Mouse (Mus musculus): ENCODE data around the gene Rnf216. TPM values are rescaled to one million over a fixed set of nuclear protein-coding genes. Genes with fewer than 3 reads are reported as not detected.
"Not testable (repeated sequence)": the region's sequence is repeated elsewhere in the genome, so short reads cannot be mapped to it uniquely, and the experiment has no call there.

The Rnf216 gene
- polyA plus RNA-seq, 1 experiment from 2014 or later: 36.8 TPM

GRCm38 (mm10) chr5:143134216-143135010 is 21.6 kb upstream of the Rnf216 start:
- not testable (repeated sequence) for H3K4me2 ChIP-seq (ENCODE audit: low read depth, low read length); H3K9me3 ChIP-seq (ENCODE audit: control insufficient read depth, low read length); ATAC-seq (ENCODE audit: low read depth); H3K9ac ChIP-seq (replicated peaks; ENCODE audit: low read depth, low read length); H3K36me3 ChIP-seq (ENCODE audit: control insufficient read depth, insufficient read depth, low read length); H3K27ac ChIP-seq (ENCODE audit: low read depth, low read length); H3K4me3 ChIP-seq (ENCODE audit: low read depth, low read length); H3K4me1 ChIP-seq (ENCODE audit: control insufficient read depth, insufficient read depth, low read length); H3K27me3 ChIP-seq (ENCODE audit: control insufficient read depth, insufficient read depth, low read length)
- WGBS: 79% methylated on average over 3 of the region's 6 CpGs

DNA sequence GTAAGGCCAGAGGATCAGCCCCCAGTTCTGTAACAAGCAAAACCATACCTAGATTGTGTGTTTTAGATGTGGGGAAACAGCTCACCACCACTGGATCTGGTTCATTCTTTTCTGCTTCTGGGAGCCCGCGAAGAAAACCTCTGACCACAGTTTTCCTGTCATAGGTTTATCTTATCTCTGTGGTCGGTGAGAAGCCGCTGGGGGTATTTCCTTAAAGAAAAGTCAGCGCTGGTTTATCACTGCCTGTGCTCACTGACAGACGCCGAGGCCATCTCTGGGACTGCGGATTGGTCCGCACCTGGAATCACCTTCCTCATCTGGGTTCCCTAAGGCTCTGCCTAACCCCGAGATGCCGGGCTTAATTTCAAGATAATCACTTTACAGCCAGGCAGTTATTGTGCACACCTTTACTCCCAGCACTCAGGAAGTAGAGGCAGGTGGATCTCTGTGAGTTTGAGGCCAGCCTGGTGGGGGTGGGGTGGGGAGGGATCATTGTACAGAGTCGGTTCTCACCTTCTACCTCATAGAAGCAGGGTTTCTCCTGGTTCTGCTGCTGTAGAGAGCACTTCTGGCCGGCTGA is 20.2 kb upstream of the Rnf216 start:
- no peak overlapping the region for H3K4me3 ChIP-seq (ENCODE audit: low read depth, low read length)
- H3K27ac ChIP-seq (ENCODE audit: low read depth, low read length): no peak overlapping the region
- no peaks in the 10 kb centered on the region for H3K4me1 ChIP-seq (ENCODE audit: control insufficient read depth, insufficient read depth, low read length)
- WGBS: 88% methylated on average over 13 of the region's 13 CpGs
- no peaks in the 10 kb centered on the region for H3K36me3 ChIP-seq (ENCODE audit: control insufficient read depth, insufficient read depth, low read length)
- no peak overlapping the region for H3K4me2 ChIP-seq (ENCODE audit: low read depth, low read length)
- H3K9ac ChIP-seq (replicated peaks; ENCODE audit: low read depth, low read length): no peak overlapping the region
- H3K27me3 ChIP-seq (ENCODE audit: control insufficient read depth, insufficient read depth, low read length): no peaks in the 10 kb centered on the region
- ATAC-seq (ENCODE audit: low read depth): no peak
- H3K9me3 ChIP-seq (ENCODE audit: control insufficient read depth, low read length): peaks cover 4% of the 10 kb centered on the region; the same call in 1 of the 2 replicates

GRCm38 (mm10) chr5:143130342-143130741 is 17.5 kb upstream of the Rnf216 start:
- ATAC-seq (ENCODE audit: low read depth): no peak
- Histone ChIP-seq H3K27ac (ENCODE audit: low read depth, low read length) (no peak overlapping the region), H3K36me3 (ENCODE audit: control insufficient read depth, insufficient read depth, low read length) (no peaks in the 10 kb centered on the region), H3K9ac (replicated peaks; ENCODE audit: low read depth, low read length) (no peak overlapping the region), H3K4me3 (ENCODE audit: low read depth, low read length) (no peak overlapping the region), H3K27me3 (ENCODE audit: control insufficient read depth, insufficient read depth, low read length) (no peaks in the 10 kb centered on the region), H3K4me2 (ENCODE audit: low read depth, low read length) (no peak overlapping the region), H3K9me3 (ENCODE audit: control insufficient read depth, low read length) (peaks cover 4% of the 10 kb centered on the region; the same call in 1 of the 2 replicates), H3K4me1 (ENCODE audit: control insufficient read depth, insufficient read depth, low read length) (no peaks in the 10 kb centered on the region)
- WGBS: 92% methylated on average over 7 of the region's 7 CpGs

DNA sequence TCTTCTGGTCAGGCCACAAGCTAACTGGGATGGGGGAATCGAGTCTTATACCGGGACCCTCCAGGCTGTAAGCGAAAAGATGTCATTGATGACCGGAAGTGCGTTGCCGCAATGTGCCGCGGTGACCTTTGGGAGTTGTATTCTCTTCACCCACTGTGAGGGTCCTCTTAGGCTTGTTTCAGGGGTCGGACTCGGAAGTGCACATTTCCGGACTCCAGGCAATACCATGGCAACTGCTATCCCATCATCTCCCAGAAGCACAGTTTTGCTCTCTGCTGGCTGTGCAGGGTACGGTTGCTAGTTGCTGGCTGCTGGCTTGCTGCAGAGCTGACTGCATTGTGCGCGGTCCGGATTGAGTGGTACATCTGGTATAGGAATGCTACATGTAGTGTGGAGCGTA is 16.3 kb upstream of the Rnf216 start:
- Histone ChIP-seq H3K4me1 (ENCODE audit: control insufficient read depth, insufficient read depth, low read length) (no peaks in the 10 kb centered on the region), H3K27me3 (ENCODE audit: control insufficient read depth, insufficient read depth, low read length) (no peaks in the 10 kb centered on the region), H3K4me2 (ENCODE audit: low read depth, low read length) (no peak overlapping the region), H3K9me3 (ENCODE audit: control insufficient read depth, low read length) (peaks cover 4% of the 10 kb centered on the region; the same call in 1 of the 2 replicates), H3K27ac (ENCODE audit: low read depth, low read length) (no peak overlapping the region), H3K9ac (replicated peaks; ENCODE audit: low read depth, low read length) (no peak overlapping the region), H3K4me3 (ENCODE audit: low read depth, low read length) (no peak overlapping the region), H3K36me3 (ENCODE audit: control insufficient read depth, insufficient read depth, low read length) (no peaks in the 10 kb centered on the region)
- no peak for ATAC-seq (ENCODE audit: low read depth)
- 93% methylated on average over 16 of the region's 16 CpGs for WGBS

DNA sequence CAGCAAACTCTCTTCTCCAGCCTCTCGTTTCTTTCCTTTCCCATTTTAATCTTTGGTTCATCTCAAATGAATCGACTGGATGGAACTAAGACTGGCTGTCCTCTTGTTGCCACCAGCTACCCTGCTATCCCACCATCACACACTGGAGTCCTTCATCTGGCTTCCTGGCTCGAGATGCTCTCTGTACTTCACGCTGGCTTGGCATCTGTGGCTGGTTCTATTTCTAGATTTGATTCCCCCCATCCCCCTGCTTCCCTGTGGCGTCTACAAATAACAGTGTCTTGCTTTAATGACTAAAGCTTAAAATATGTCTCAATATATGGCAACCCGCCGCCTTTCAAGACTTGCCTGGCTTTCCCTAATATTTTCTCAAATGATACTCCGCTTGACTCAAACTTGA is 15.0 kb upstream of the Rnf216 start:
- ATAC-seq (ENCODE audit: low read depth): no peak
- WGBS: 82% methylated on average over 8 of the region's 8 CpGs
- no peak overlapping the region for H3K27ac ChIP-seq (ENCODE audit: low read depth, low read length)

GRCm38 (mm10) chr5:143126908-143127307 is 14.1 kb upstream of the Rnf216 start:
- no peak overlapping the region for H3K9ac ChIP-seq (replicated peaks; ENCODE audit: low read depth, low read length)
- no peaks in the 10 kb centered on the region for H3K36me3 ChIP-seq (ENCODE audit: control insufficient read depth, insufficient read depth, low read length)
- H3K4me3 ChIP-seq (ENCODE audit: low read depth, low read length): no peak overlapping the region
- H3K27ac ChIP-seq (ENCODE audit: low read depth, low read length): no peak overlapping the region
- WGBS: 66% methylated on average over 4 of the region's 4 CpGs
- ATAC-seq (ENCODE audit: low read depth): no peak
- H3K27me3 ChIP-seq (ENCODE audit: control insufficient read depth, insufficient read depth, low read length): no peaks in the 10 kb centered on the region
- H3K9me3 ChIP-seq (ENCODE audit: control insufficient read depth, low read length): peaks cover 4% of the 10 kb centered on the region; the same call in 1 of the 2 replicates
- no peaks in the 10 kb centered on the region for H3K4me1 ChIP-seq (ENCODE audit: control insufficient read depth, insufficient read depth, low read length)
- no peak overlapping the region for H3K4me2 ChIP-seq (ENCODE audit: low read depth, low read length)

More for the DNA sequence above, 15.0 kb upstream of the Rnf216 start:
- no peaks in the 10 kb centered on the region for H3K27me3 ChIP-seq (ENCODE audit: control insufficient read depth, insufficient read depth, low read length)
- peaks cover 4% of the 10 kb centered on the region; the same call in 1 of the 2 replicates for H3K9me3 ChIP-seq (ENCODE audit: control insufficient read depth, low read length)
- no peak overlapping the region for H3K4me2 ChIP-seq (ENCODE audit: low read depth, low read length)
- no peaks in the 10 kb centered on the region for H3K36me3 ChIP-seq (ENCODE audit: control insufficient read depth, insufficient read depth, low read length)
- H3K9ac ChIP-seq (replicated peaks; ENCODE audit: low read depth, low read length): no peak overlapping the region
- H3K4me1 ChIP-seq (ENCODE audit: control insufficient read depth, insufficient read depth, low read length): no peaks in the 10 kb centered on the region
- no peak overlapping the region for H3K4me3 ChIP-seq (ENCODE audit: low read depth, low read length)

- no peak for ATAC-seq (ENCODE audit: low read depth)
- Histone ChIP-seq H3K4me1 (ENCODE audit: control insufficient read depth, insufficient read depth, low read length) (no peaks in the 10 kb centered on the region), H3K27me3 (ENCODE audit: control insufficient read depth, insufficient read depth, low read length) (no peaks in the 10 kb centered on the region), H3K27ac (ENCODE audit: low read depth, low read length) (no peak overlapping the region), H3K9me3 (ENCODE audit: control insufficient read depth, low read length) (peaks cover 4% of the 10 kb centered on the region; the same call in 1 of the 2 replicates), H3K9ac (replicated peaks; ENCODE audit: low read depth, low read length) (no peak overlapping the region), H3K36me3 (ENCODE audit: control insufficient read depth, insufficient read depth, low read length) (no peaks in the 10 kb centered on the region), H3K4me3 (ENCODE audit: low read depth, low read length) (no peak overlapping the region), H3K4me2 (ENCODE audit: low read depth, low read length) (no peak overlapping the region)
- WGBS: 93% methylated on average over 9 of the region's 9 CpGs
Measured at GRCm38 (mm10) chr5:143126089-143126488, 13.3 kb upstream of the Rnf216 start.

DNA sequence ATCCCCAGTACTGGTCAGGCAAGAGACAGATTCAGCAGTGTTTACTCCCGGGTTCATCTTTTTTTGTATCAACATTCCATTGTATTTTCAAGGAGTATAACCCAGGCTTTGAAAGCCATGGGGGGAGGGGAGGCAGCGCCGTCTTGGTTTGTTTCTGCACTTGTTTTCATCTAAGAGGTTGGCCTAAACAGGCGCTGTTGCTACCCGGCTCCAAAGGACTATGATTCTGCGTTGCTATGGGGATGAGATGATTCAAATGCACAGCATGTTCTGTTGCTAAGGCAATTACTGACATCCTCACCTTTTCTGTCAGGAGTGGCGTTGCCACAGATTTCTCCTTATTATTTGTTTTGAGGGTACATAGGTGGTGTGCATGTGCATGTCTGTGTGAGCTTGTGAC is 12.8 kb upstream of the Rnf216 start:
- peaks cover 4% of the 10 kb centered on the region; the same call in 1 of the 2 replicates for H3K9me3 ChIP-seq (ENCODE audit: control insufficient read depth, low read length)
- H3K4me2 ChIP-seq (ENCODE audit: low read depth, low read length): no peak overlapping the region
- no peaks in the 10 kb centered on the region for H3K27me3 ChIP-seq (ENCODE audit: control insufficient read depth, insufficient read depth, low read length)
- 0 out of 2 replicates have a peak, but pooled peaks have one; percentile 11 for ATAC-seq (ENCODE audit: low read depth)
- no peak overlapping the region for H3K4me3 ChIP-seq (ENCODE audit: low read depth, low read length)
- 35% methylated on average over 7 of the region's 7 CpGs for WGBS
- H3K27ac ChIP-seq (ENCODE audit: low read depth, low read length): no peak overlapping the region
- H3K36me3 ChIP-seq (ENCODE audit: control insufficient read depth, insufficient read depth, low read length): no peaks in the 10 kb centered on the region
- no peaks in the 10 kb centered on the region for H3K4me1 ChIP-seq (ENCODE audit: control insufficient read depth, insufficient read depth, low read length)
- no peak overlapping the region for H3K9ac ChIP-seq (replicated peaks; ENCODE audit: low read depth, low read length)

DNA sequence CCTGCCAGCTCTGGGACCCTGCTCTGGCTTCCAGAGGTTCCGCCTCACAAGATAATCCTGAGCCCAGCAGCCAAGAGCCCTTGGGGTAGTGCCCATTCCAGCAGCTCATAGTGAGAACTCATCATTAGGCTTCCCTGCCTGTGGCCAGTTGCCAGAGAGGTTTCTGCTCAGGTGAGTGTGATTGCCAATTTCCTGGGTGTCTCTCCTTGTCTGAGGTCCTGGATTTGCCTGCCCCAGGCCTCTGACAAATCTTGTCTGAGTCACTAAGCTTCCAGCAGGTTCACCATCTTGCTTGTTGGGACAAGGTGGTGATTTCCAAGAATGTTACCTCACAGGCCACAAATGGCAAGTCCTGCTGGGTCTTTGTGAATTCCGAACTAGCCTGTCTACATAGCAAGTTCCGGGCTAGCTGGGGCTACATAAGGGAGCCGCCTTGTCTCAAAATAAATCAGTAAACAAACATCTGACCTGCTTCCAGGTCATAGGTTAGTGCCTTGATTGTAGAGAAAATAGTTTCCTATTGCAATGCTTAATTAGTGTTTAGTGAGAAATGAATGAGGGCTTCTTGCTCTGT is 12.1 kb upstream of the Rnf216 start:
- no peaks in the 10 kb centered on the region for H3K36me3 ChIP-seq (ENCODE audit: control insufficient read depth, insufficient read depth, low read length)
- ATAC-seq (ENCODE audit: low read depth): no peak
- H3K4me2 ChIP-seq (ENCODE audit: low read depth, low read length): no peak overlapping the region
- 88% methylated on average over 4 of the region's 4 CpGs for WGBS
- H3K4me3 ChIP-seq (ENCODE audit: low read depth, low read length): no peak overlapping the region
- H3K4me1 ChIP-seq (ENCODE audit: control insufficient read depth, insufficient read depth, low read length): no peaks in the 10 kb centered on the region
- H3K27me3 ChIP-seq (ENCODE audit: control insufficient read depth, insufficient read depth, low read length): no peaks in the 10 kb centered on the region
- H3K9me3 ChIP-seq (ENCODE audit: control insufficient read depth, low read length): peaks cover 4% of the 10 kb centered on the region; the same call in 1 of the 2 replicates
- H3K27ac ChIP-seq (ENCODE audit: low read depth, low read length): no peak overlapping the region
- no peak overlapping the region for H3K9ac ChIP-seq (replicated peaks; ENCODE audit: low read depth, low read length)

All from neural tube, embryonic 14.5 days (tissue).